Mouse (Mus musculus) adrenal gland, adult 18-20 months (tissue): ENCODE results near the gene Sdad1. TPM values are rescaled to one million over a fixed set of nuclear protein-coding genes. Genes with fewer than 3 reads are reported as not detected.
A peak's percentile ranks its signal among the peaks of the same experiment; 100 is the strongest.

ENCODE experiments used
- DNase-seq, 2 experiments: peaks; one replicate each; pipeline ENCODE4 v3.0.0; 2021 to 2022; ENCODE audit warnings: low spot score in 2 of 2
- total RNA-seq, 2 experiments: library from RNA; stranded (reverse); gene quantifications; 1 replicate in 1 of 2; 2 replicates in 1 of 2; pipeline ENCODE4 v1.2.3; 2021

Sdad1 gene
- total RNA-seq, 2 experiments from 2014 or later, result 27.9 to 28.3 TPM

GRCm38 (mm10) chr5:92245483-92245882 lies 64.8 kb downstream of the Sdad1 start:
- no peak for DNase-seq

- no peak for DNase-seq
Observed at GRCm38 (mm10) chr5:92244900-92245299, 65.4 kb downstream of the Sdad1 start.

GRCm38 (mm10) chr5:92240769-92241168 lies 69.5 kb downstream of the Sdad1 start:
- DNase-seq, result no peak

GRCm38 (mm10) chr5:92239333-92240232 lies 70.7 kb downstream of the Sdad1 start:
- peak; percentile 64 to 67 for DNase-seq

GRCm38 (mm10) chr5:92234939-92235557 lies 75.2 kb downstream of the Sdad1 start:
- no peak for DNase-seq

Other genes with a start within 250 kb of the Sdad1 start
- gene G3bp2, start 226.8 kb downstream of the Sdad1 start, total RNA-seq, result 100 to 1,000 TPM; 117 to 135 TPM
- gene Uso1, start 172.5 kb downstream of the Sdad1 start, total RNA-seq, result 10 to 100 TPM; 81.8 to 98.8 TPM
- gene U90926, start 95.1 kb downstream of the Sdad1 start, total RNA-seq, result not detected
- gene Ppef2, start 54.2 kb downstream of the Sdad1 start, total RNA-seq, result not detected
- gene Naaa, start 32.3 kb downstream of the Sdad1 start, total RNA-seq, result 10 to 100 TPM; 19.0 to 28.7 TPM
- gene Cxcl9, start 17.6 kb upstream of the Sdad1 start, total RNA-seq, result 1 to 10 TPM; 1.3 to 3.4 TPM
- 10 to 100 TPM; 48.5 to 78.3 TPM for gene Art3, start 21.3 kb upstream of the Sdad1 start, total RNA-seq
- under 1 TPM; 0.43 to 0.61 TPM for gene Cxcl10, start 38.4 kb upstream of the Sdad1 start, total RNA-seq
- gene Nup54, start 124.7 kb upstream of the Sdad1 start, total RNA-seq, result 10 to 100 TPM; 28.6 to 33.6 TPM
- 10 to 100 TPM; 67.1 to 70.2 TPM for gene Scarb2, start 196.4 kb upstream of the Sdad1 start, total RNA-seq
- not detected for gene Fam47e, start 244.6 kb upstream of the Sdad1 start, total RNA-seq